Mouse (Mus musculus): ENCODE measurements around the gene Thsd7b. TPM values are rescaled to one million over a fixed set of nuclear protein-coding genes. Genes with fewer than 3 reads are reported as not detected.

The Thsd7b gene
- polyA plus RNA-seq, 1 experiment from 2014 or later = 0.82 TPM

DNA sequence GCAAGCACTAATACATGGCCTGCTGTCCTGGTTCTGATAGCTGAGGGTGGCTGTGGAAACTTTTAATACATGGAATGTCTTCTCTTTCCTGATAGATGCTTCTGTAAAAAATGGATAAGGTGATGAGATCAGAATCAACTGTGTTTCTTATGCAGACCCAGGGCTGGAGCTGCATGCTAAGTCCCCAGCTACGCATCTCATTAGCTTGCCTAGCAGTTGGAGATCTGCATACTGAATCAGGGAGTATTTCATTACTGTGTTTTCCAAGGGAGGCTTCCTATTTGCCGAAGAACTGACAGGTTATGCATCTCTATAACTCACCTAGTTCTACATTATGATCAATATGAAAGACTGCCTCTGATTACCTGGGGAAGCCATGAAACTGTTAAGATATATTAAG lies 84.3 kb downstream of the Thsd7b start:
- H3K4me3 ChIP-seq (ENCODE audit: low read depth, low read length) = no peak overlapping the region
- no peak for DNase-seq (ENCODE audit: low spot score)
- no peak overlapping the region for H3K27ac ChIP-seq (ENCODE audit: low read depth, low read length)
- no peaks in the 10 kb centered on the region for H3K27me3 ChIP-seq (replicated peaks; ENCODE audit: control insufficient read depth, insufficient read depth, low read length)
- 81% methylated on average over 2 of the region's 2 CpGs for WGBS
- H3K9me3 ChIP-seq (ENCODE audit: control insufficient read depth, low read length) = no peaks in the 10 kb centered on the region
- ATAC-seq (replicated peaks; ENCODE audit: low FRiP score) = no peak
- H3K9ac ChIP-seq (ENCODE audit: low read depth, low read length) = no peak overlapping the region
- H3K4me1 ChIP-seq (replicated peaks; ENCODE audit: control insufficient read depth, insufficient read depth, low read length) = no peaks in the 10 kb centered on the region
- H3K4me2 ChIP-seq = no peak overlapping the region
- no peaks in the 10 kb centered on the region for H3K36me3 ChIP-seq (ENCODE audit: control insufficient read depth, insufficient read depth, low read length)

DNA sequence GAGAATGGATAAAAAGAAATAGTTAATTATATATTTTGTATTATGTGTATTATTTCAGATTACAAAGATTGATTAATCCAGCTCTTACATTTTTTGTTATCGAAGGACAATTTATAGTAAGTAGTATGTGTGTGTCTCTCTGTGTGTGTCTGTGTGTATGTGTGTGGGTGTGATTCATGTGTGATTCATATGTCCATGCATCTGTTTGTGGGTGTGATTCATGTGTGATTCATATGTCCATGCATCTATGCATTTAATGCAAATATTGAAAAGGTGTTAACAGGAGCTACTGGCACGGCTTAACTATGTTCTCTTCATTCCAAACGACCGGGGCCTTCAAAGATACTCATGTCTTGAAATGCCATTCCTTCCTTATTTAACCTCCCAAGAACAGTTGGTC lies 90.3 kb downstream of the Thsd7b start:
- DNase-seq (ENCODE audit: low spot score) = no peak
- no peak for ATAC-seq (replicated peaks; ENCODE audit: low FRiP score)
- H3K36me3 ChIP-seq (ENCODE audit: control insufficient read depth, insufficient read depth, low read length) = no peaks in the 10 kb centered on the region
- H3K4me1 ChIP-seq (replicated peaks; ENCODE audit: control insufficient read depth, insufficient read depth, low read length) = no peaks in the 10 kb centered on the region
- no peak overlapping the region for H3K4me2 ChIP-seq
- H3K27ac ChIP-seq (ENCODE audit: low read depth, low read length) = no peak overlapping the region
- H3K27me3 ChIP-seq (replicated peaks; ENCODE audit: control insufficient read depth, insufficient read depth, low read length) = no peaks in the 10 kb centered on the region
- H3K9me3 ChIP-seq (ENCODE audit: control insufficient read depth, low read length) = no peaks in the 10 kb centered on the region
- no peak overlapping the region for H3K4me3 ChIP-seq (ENCODE audit: low read depth, low read length)
- no peak overlapping the region for H3K9ac ChIP-seq (ENCODE audit: low read depth, low read length)
- 80% methylated on average over 4 of the region's 4 CpGs for WGBS

- no peaks in the 10 kb centered on the region for H3K36me3 ChIP-seq (ENCODE audit: control insufficient read depth, insufficient read depth, low read length)
- no peak overlapping the region for H3K27ac ChIP-seq (ENCODE audit: low read depth, low read length)
- no peak for ATAC-seq (replicated peaks; ENCODE audit: low FRiP score)
- no peak overlapping the region for H3K4me3 ChIP-seq (ENCODE audit: low read depth, low read length)
- no peak overlapping the region for H3K4me2 ChIP-seq
- no peaks in the 10 kb centered on the region for H3K27me3 ChIP-seq (replicated peaks; ENCODE audit: control insufficient read depth, insufficient read depth, low read length)
- no peaks in the 10 kb centered on the region for H3K9me3 ChIP-seq (ENCODE audit: control insufficient read depth, low read length)
- no peaks in the 10 kb centered on the region for H3K4me1 ChIP-seq (replicated peaks; ENCODE audit: control insufficient read depth, insufficient read depth, low read length)
- DNase-seq (ENCODE audit: low spot score) = no peak
- H3K9ac ChIP-seq (ENCODE audit: low read depth, low read length) = no peak overlapping the region
These were observed 91.7 kb downstream of the Thsd7b start for GRCm38 (mm10) chr1:129364828-129365227.

DNA sequence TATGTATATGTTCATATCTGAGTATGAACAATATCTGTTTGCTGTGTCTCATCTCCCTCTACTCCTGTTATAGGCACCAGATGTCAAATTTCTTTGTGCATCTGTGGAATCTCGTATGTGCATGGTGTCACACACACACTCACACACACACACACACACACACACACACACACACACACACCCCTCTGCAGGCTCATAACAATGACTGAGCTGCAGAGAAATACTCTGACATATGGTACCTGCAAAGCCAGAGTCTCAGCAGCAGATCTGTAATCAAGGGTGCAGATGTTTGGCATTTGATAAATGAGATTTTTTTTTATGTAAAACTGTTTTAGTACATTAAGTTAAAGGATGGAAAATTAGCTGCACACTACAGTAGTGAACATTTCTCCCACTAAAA lies 92.5 kb downstream of the Thsd7b start:
- 38% methylated on average over 1 of the region's 1 CpGs for WGBS
- Histone ChIP-seq H3K9me3 (ENCODE audit: control insufficient read depth, low read length) (no peaks in the 10 kb centered on the region), H3K4me2 (no peak overlapping the region), H3K36me3 (ENCODE audit: control insufficient read depth, insufficient read depth, low read length) (no peaks in the 10 kb centered on the region), H3K4me3 (ENCODE audit: low read depth, low read length) (no peak overlapping the region), H3K27ac (ENCODE audit: low read depth, low read length) (no peak overlapping the region), H3K27me3 (replicated peaks; ENCODE audit: control insufficient read depth, insufficient read depth, low read length) (no peaks in the 10 kb centered on the region), H3K4me1 (replicated peaks; ENCODE audit: control insufficient read depth, insufficient read depth, low read length) (no peaks in the 10 kb centered on the region), H3K9ac (ENCODE audit: low read depth, low read length) (no peak overlapping the region)
- ATAC-seq (replicated peaks; ENCODE audit: low FRiP score) = no peak
- DNase-seq (ENCODE audit: low spot score) = no peak

GRCm38 (mm10) chr1:129386479-129386878 lies 113.4 kb downstream of the Thsd7b start:
- ATAC-seq (replicated peaks; ENCODE audit: low FRiP score) (no peak), DNase-seq (ENCODE audit: low spot score) (no peak)
- Histone ChIP-seq H3K9ac (ENCODE audit: low read depth, low read length) (no peak overlapping the region), H3K9me3 (ENCODE audit: control insufficient read depth, low read length) (no peaks in the 10 kb centered on the region), H3K36me3 (ENCODE audit: control insufficient read depth, insufficient read depth, low read length) (no peaks in the 10 kb centered on the region), H3K27me3 (replicated peaks; ENCODE audit: control insufficient read depth, insufficient read depth, low read length) (no peaks in the 10 kb centered on the region), H3K27ac (ENCODE audit: low read depth, low read length) (no peak overlapping the region), H3K4me1 (replicated peaks; ENCODE audit: control insufficient read depth, insufficient read depth, low read length) (no peaks in the 10 kb centered on the region), H3K4me2 (no peak overlapping the region), H3K4me3 (ENCODE audit: low read depth, low read length) (no peak overlapping the region)

DNA sequence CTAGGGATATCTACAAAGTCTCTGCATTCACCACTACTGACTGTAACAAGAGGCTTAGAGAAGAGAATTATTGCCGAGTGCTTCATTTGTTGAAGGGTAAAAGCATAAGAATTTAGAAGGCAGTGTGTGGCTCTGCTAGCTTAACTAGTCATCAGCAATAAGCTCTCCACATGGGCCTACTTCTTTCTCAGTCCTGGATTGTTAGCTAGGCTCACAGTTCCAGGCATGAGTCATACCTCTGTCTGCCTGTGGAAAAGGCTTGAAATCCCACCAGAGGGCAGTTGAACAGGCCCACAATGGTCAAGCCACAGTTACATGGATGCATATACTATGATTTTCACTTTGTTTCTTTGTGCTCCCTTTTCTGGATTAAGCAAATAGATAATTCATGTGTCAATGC lies 138.5 kb downstream of the Thsd7b start:
- no peak overlapping the region for H3K27ac ChIP-seq (ENCODE audit: low read depth, low read length)
- no peaks in the 10 kb centered on the region for H3K4me1 ChIP-seq (replicated peaks; ENCODE audit: control insufficient read depth, insufficient read depth, low read length)
- DNase-seq (ENCODE audit: low spot score) = no peak
- 97% methylated on average over 1 of the region's 1 CpGs for WGBS
- no peak overlapping the region for H3K9ac ChIP-seq (ENCODE audit: low read depth, low read length)
- H3K4me3 ChIP-seq (ENCODE audit: low read depth, low read length) = no peak overlapping the region
- H3K9me3 ChIP-seq (ENCODE audit: control insufficient read depth, low read length) = no peaks in the 10 kb centered on the region
- no peak for ATAC-seq (replicated peaks; ENCODE audit: low FRiP score)
- H3K27me3 ChIP-seq (replicated peaks; ENCODE audit: control insufficient read depth, insufficient read depth, low read length) = no peaks in the 10 kb centered on the region
- no peaks in the 10 kb centered on the region for H3K36me3 ChIP-seq (ENCODE audit: control insufficient read depth, insufficient read depth, low read length)
- H3K4me2 ChIP-seq = no peak overlapping the region

- H3K27ac ChIP-seq (ENCODE audit: low read depth, low read length) = no peak overlapping the region
- H3K27me3 ChIP-seq (replicated peaks; ENCODE audit: control insufficient read depth, insufficient read depth, low read length) = no peaks in the 10 kb centered on the region
- no peaks in the 10 kb centered on the region for H3K36me3 ChIP-seq (ENCODE audit: control insufficient read depth, insufficient read depth, low read length)
- H3K4me2 ChIP-seq = no peak overlapping the region
- no peak for DNase-seq (ENCODE audit: low spot score)
- H3K9me3 ChIP-seq (ENCODE audit: control insufficient read depth, low read length) = no peaks in the 10 kb centered on the region
- H3K9ac ChIP-seq (ENCODE audit: low read depth, low read length) = no peak overlapping the region
- no peak overlapping the region for H3K4me3 ChIP-seq (ENCODE audit: low read depth, low read length)
- H3K4me1 ChIP-seq (replicated peaks; ENCODE audit: control insufficient read depth, insufficient read depth, low read length) = no peaks in the 10 kb centered on the region
- no peak for ATAC-seq (replicated peaks; ENCODE audit: low FRiP score)
These were observed 148.5 kb downstream of the Thsd7b start for GRCm38 (mm10) chr1:129421581-129421980.

GRCm38 (mm10) chr1:129464414-129464813 lies 191.3 kb downstream of the Thsd7b start:
- no peak overlapping the region for H3K27ac ChIP-seq (ENCODE audit: low read depth, low read length)
- no peaks in the 10 kb centered on the region for H3K27me3 ChIP-seq (replicated peaks; ENCODE audit: control insufficient read depth, insufficient read depth, low read length)
- no peak for ATAC-seq (replicated peaks; ENCODE audit: low FRiP score)
- no peak overlapping the region for H3K9ac ChIP-seq (ENCODE audit: low read depth, low read length)
- no peak overlapping the region for H3K4me2 ChIP-seq
- DNase-seq (ENCODE audit: low spot score) = no peak
- no peaks in the 10 kb centered on the region for H3K36me3 ChIP-seq (ENCODE audit: control insufficient read depth, insufficient read depth, low read length)
- WGBS = 64% methylated on average over 2 of the region's 2 CpGs
- no peaks in the 10 kb centered on the region for H3K9me3 ChIP-seq (ENCODE audit: control insufficient read depth, low read length)
- H3K4me3 ChIP-seq (ENCODE audit: low read depth, low read length) = no peak overlapping the region
- H3K4me1 ChIP-seq (replicated peaks; ENCODE audit: control insufficient read depth, insufficient read depth, low read length) = no peaks in the 10 kb centered on the region

- ATAC-seq (replicated peaks; ENCODE audit: low FRiP score) = no peak
- 83% methylated on average over 7 of the region's 7 CpGs for WGBS
These were observed 200.4 kb downstream of the Thsd7b start for GRCm38 (mm10) chr1:129473504-129473903.

More at GRCm38 (mm10) chr1:129473504-129473903, 200.4 kb downstream of the Thsd7b start:
- H3K9me3 ChIP-seq (ENCODE audit: control insufficient read depth, low read length) = no peaks in the 10 kb centered on the region
- no peak overlapping the region for H3K9ac ChIP-seq (ENCODE audit: low read depth, low read length)
- no peak for DNase-seq (ENCODE audit: low spot score)
- no peaks in the 10 kb centered on the region for H3K4me1 ChIP-seq (replicated peaks; ENCODE audit: control insufficient read depth, insufficient read depth, low read length)
- no peak overlapping the region for H3K27ac ChIP-seq (ENCODE audit: low read depth, low read length)
- H3K4me3 ChIP-seq (ENCODE audit: low read depth, low read length) = no peak overlapping the region
- H3K36me3 ChIP-seq (ENCODE audit: control insufficient read depth, insufficient read depth, low read length) = no peaks in the 10 kb centered on the region
- no peak overlapping the region for H3K4me2 ChIP-seq
- no peaks in the 10 kb centered on the region for H3K27me3 ChIP-seq (replicated peaks; ENCODE audit: control insufficient read depth, insufficient read depth, low read length)
